Mouse (Mus musculus) layer of hippocampus, postnatal 36 days (tissue): ENCODE results near the gene Chd9. TPM values are rescaled to one million over a fixed set of nuclear protein-coding genes. Genes with fewer than 3 reads are reported as not detected.

Source experiments
- DNase-seq, 2 experiments: peaks; one replicate each; pipeline ENCODE4 v3.0.0; 2022
- total RNA-seq, 2 experiments: library from RNA; stranded (reverse); gene quantifications; 2 replicates each; pipeline ENCODE4 v1.2.3; 2021

Gene Chd9
- 100 to 1,000 TPM; 238 to 258 TPM for total RNA-seq

DNA sequence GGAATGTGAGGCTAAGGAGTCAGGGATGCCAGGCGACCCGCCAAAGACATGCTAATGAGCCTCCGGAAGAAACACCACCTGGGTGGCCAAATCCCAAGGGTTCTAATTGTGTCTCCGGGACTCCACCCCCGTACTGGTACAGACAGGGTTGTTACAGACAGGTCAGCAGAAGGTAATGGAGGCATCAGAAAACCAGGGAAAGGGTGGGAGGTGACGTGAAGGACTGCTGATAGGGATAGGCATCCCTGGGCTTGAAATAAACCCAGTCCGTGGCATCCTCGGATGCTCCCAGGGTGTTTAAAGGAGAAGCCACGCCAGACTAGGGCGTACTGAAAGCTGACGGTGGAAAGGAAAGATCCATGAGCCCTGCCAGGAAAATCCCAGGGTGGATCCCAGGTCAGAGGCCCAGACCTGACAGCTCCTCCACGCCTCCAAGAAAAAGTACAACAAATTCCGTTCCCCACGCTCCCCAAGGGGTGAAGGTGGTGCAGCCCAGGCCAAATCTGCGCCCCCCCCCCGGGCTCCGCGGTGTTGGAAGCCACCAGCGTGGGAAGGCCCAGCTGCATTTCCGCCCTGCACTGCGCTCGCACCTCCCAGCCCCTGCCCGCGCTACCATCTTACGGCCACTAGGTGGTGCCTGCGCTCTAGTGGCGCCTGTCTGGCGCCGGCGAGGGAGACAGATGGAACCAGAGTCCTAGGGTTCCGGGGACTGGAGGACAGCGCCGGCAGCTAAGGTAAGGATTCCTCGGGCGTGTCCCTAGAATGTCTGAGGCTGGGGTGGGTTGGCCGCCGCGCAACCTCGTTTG lies at the start of gene Chd9:
Gene Chd9 (plus strand): TSS at position 172 of the 806 bp plus-strand sequence.
- peak; percentile 97 to 98 for DNase-seq

DNA sequence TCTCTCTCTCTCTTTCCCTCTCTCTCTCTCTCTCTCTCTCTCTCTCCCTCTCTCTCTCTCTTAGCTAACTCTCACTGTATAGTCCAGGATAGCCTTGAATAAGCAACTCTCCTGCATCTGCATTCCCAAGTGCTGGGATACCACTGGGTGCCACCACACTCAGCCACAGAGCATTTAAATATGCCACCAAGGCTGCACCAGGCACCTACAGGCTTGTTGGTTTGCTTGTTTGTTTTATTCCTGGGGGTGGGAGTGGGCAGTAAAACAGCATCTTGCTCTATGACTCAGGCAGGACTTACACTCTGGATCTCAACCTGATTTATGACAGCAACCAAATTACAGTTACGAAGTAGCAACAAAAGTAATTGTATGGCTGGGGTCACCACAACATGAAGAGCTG lies 36.5 kb upstream of the Chd9 start:
- no peak for DNase-seq

DNA sequence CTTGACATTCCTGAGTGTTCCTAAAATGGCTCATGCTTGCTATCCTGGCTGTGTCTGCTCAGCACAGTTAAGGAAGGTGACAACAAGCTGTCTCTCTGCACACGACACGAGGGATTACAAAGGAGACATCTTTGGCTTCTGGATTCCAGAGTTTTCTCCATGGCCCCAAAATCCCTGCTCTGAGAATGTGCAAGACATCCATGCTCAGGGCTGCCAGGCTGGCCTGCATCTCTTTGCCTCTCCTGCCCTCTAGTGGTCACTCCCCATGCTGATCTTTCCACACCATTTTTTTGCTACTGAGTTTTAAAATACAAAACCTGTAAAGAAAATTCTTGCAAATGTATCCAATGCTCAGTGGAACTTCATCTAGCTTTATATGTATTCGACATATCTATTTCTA lies 34.4 kb upstream of the Chd9 start:
- peak; percentile 74 to 76 for DNase-seq

GRCm38 (mm10) chr8:90794990-90795861 lies 32.9 kb upstream of the Chd9 start:
- DNase-seq, result peak in 1 of 2 experiments; percentile 43

GRCm38 (mm10) chr8:90799473-90799872 lies 28.7 kb upstream of the Chd9 start:
- DNase-seq, result no peak

- DNase-seq, result no peak
Measured at GRCm38 (mm10) chr8:90813602-90814320, 14.4 kb upstream of the Chd9 start.

DNA sequence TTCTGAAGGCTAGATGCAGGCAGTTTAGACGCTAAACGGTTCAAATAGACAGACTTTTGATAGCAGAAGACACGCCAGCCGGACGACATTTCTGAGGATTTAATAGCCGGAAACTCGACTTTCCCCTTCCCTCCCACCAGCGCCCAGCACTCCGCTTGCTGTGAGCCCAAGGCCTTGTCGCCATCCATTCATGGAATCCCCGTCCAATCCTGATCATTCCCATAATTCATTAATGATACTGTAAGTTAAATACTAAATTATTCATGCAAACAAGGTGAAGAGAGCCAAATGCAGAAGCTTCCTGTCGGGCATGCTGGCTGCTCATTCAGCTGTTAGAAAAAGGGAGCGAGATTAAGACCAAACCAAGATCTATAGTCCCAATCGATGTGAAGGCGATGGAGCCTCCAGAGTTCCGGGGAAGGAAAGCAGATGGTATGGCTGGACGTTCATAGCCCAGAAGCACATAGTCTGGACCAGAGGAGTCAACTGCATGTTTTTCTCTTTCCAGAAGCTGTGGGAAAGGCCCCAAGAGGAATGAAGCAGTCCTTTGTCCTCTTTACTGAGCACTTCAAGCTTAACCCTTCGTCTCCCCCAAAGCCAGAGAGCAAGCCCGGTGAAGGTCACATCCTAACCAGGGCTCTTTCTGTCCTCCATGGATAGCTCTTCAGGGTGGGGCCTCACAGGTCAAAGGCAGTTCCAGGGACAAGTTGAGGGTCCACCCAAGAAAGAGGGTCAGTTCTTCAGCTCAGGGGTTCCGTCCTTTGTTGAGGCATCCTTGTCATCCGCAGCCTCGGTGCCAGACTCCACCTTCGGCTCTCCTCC lies 11.9 kb upstream of the Chd9 start:
- no peak for DNase-seq

GRCm38 (mm10) chr8:90817293-90817692 lies 10.9 kb upstream of the Chd9 start, which contains the start of gene Gm19935:
Gm19935 (minus strand) TSS chr8:90817393.
- no peak for DNase-seq

DNA sequence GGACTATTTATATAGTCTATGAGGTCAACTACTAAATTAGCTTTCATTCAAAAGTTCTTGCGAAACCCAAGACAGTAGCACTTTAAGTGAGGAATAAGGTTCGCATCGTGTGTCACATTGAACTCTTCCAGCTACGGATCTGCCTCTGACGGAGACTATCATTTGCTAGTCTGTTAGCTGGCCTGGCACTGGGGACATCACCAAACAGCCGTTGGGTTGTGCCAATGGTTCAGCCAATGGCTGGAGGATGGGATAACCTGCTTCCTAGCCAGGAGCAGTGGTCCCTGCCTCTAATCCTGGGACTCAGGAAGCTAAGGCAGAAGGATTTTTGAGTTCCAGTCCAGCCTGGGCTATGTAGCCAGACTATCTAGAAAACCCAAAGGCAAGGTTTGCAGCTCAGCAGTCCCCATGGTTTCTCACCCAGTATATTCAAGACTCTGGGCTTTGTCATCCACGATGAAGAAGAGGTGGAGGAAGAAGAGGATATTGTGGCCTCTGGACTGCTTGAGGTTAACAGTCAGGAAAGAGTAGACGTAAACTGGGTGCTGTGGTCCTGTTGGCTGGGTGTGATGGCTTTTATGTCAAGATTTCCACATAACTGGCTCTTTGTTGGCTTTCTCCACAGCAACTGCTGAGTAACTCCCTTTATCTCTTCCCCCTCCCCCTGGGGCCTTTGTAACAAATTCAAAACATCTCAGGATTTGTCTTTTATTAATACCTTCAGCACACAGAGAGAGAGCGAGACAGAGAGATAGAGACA lies 8.4 kb upstream of the Chd9 start:
- DNase-seq, result no peak

- no peak for DNase-seq
Measured at GRCm38 (mm10) chr8:90820321-90820696, 7.8 kb upstream of the Chd9 start.

- no peak for DNase-seq
Measured at GRCm38 (mm10) chr8:90822443-90822842, 5.7 kb upstream of the Chd9 start.

- no peak for DNase-seq
Measured at GRCm38 (mm10) chr8:90825459-90825871, 2.7 kb upstream of the Chd9 start.

DNA sequence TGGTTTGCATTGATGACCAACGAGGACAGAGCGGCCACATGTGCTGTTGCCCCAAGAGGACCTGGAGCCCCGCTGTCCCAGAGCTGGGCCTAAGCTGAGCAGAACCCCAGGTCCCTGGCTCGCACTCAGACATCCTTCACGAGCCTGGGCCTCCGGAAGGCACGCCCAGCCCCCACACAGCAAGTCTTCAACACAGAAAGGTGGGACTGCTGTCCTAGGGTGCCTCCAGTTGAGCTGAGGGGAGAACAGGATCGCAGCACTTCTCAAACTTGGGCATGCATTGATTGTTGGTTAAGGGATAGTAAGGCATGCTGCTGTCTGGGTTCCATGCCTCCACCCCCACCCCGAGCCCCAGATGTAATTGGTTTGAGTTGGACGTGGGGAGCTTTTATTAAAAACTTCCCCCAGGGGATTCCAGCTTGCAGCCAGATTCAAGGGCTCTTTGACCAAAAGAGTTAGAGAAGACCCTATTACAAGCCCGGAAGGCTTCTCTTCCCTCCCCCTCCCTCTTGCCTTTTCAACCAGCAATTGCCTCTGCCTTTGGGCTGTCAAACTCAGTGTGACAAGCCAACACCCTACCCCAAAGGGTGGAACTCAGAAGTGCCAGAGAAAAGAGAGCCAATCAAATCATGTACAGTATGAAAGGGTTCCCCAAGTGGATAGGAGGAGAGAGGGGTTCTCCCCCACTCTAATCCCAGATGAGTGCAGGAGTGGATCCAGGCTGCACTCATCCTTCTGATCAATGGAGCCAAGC lies 1.0 kb downstream of the Chd9 start:
- no peak for DNase-seq

DNA sequence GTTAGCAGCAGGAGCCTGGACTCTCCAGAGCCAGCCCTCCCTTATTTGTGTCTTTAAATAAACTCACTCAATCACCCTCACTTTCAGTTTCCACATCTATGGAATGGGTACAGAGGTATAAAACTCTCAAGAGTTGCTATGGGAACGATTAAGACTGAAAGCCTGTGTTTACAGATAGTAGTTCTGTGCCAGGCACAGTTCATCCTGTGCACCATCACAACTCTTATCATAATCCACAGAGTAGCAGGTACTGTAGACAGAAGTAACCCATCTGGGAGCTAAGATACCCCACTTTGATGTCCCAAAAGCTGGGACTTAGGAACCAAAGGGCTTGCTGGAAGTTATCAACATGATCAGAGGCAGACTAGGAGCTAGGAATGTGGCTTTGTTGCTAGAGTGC lies 1.7 kb downstream of the Chd9 start:
- no peak for DNase-seq

DNA sequence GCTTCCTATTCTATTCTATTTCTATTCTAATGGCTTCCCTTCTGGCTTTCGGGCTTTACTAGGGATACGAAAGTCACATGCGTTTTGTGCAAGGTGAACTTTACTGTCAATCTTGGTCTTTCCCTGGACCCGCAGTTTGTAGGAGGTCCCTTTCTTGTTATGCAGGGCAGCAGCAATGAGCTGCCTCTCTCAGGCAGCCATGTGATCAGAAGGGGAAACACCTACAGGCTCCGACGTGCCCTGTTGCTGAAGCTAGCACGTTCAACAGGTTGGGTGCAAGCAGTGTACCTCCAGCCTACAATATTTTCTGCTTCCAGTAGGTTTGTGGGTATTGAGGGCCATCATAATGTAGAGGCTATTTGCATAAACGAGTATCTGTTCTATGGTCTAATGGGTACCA lies 2.8 kb downstream of the Chd9 start:
- DNase-seq, result no peak

GRCm38 (mm10) chr8:90832576-90833289 lies 4.6 kb downstream of the Chd9 start:
- DNase-seq, result no peak

DNA sequence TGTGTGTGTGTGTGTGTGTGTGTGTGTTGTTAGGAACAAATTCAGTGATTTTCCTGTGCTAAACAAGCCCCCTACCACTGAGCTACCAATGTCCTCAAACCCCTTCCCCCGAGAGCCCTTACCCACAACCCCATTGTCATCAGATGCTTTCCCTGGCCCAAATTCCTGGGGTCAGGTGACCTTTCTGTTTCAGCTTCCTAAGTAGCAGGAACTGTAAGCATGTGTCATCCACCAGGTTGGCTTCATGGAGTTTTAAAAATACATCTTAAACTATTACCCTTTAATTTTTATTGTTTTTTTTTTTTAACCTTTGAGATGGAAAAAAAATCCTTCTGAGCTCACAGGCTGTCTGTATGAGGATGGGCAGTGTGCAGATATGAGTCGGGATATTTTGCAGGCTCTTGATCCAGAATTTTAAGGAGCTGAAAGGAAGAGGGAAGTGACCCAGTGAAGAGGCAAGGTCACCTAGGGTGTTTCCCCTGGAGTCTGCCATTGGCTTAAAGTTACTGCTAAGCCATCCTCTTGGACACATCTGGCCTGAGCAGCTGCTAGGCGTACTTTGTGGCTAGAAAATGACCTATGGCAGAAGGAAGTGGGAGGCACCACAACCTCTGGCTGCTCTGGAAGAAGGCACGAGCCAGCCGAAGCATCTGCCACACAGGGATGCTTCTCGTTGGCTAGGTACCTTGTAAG lies 5.6 kb downstream of the Chd9 start:
- no peak for DNase-seq

- DNase-seq, result no peak
Measured at GRCm38 (mm10) chr8:90834321-90834672, 6.1 kb downstream of the Chd9 start.

- no peak for DNase-seq
Measured at GRCm38 (mm10) chr8:90837440-90837839, 9.3 kb downstream of the Chd9 start.
